Mouse (Mus musculus): ENCODE data around the gene Gcg.

The Gcg gene

DNA sequence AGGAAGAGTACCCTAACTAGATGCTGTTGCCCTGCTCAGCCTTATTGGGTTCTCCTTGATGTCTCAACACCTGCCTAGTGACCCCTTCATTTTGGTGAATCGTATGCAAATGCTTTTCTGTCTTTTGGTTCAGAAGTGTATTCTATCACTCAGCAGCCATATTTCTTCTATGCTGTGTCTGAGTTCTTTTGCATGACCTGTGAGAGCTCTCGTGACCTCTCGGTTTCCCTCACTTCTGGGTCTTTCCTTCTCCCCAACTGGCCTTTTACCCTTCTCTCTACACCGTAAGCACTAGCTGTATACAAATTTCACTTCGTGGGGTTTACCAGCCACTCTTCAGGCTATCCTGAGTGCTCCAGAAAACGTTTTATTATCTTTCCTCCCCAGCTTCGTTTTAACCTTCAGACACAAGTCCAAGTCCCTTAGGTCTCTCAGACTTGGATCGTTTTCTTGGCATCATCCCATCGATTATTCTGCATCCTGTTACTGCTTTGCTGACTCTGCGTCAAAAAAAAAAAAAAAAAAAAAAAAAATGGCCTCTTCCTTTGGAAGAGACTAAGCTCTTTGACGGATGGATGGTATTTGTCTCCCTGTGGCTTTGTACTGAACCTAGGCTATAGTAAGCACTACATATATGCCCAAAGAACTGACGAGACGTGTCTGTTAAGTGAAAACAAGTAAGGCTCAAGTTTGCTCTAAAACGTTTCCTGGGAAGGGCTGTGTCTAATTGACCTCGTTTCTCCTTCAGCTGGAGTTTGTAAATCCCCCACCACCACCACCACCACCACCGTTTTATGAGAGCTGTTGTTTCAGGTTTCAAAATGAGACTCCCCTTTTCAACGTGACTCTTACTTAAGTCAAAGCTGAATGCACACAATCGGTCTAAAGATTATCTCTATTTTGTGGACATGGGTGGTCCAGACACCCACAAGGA lies 23.9 kb downstream of the Gcg start:
- DNase-seq = no peak

- DNase-seq = peak; percentile 52
Observed at GRCm38 (mm10) chr2:62458070-62458469, 25.4 kb downstream of the Gcg start.

GRCm38 (mm10) chr2:62454991-62455390 lies 28.5 kb downstream of the Gcg start:
- no peak for DNase-seq

- no peak for DNase-seq
Observed at GRCm38 (mm10) chr2:62454033-62454432, 29.4 kb downstream of the Gcg start.

GRCm38 (mm10) chr2:62450364-62450763 lies 33.1 kb downstream of the Gcg start:
- no peak for DNase-seq

GRCm38 (mm10) chr2:62449692-62450346 lies 33.6 kb downstream of the Gcg start:
- DNase-seq = no peak

DNA sequence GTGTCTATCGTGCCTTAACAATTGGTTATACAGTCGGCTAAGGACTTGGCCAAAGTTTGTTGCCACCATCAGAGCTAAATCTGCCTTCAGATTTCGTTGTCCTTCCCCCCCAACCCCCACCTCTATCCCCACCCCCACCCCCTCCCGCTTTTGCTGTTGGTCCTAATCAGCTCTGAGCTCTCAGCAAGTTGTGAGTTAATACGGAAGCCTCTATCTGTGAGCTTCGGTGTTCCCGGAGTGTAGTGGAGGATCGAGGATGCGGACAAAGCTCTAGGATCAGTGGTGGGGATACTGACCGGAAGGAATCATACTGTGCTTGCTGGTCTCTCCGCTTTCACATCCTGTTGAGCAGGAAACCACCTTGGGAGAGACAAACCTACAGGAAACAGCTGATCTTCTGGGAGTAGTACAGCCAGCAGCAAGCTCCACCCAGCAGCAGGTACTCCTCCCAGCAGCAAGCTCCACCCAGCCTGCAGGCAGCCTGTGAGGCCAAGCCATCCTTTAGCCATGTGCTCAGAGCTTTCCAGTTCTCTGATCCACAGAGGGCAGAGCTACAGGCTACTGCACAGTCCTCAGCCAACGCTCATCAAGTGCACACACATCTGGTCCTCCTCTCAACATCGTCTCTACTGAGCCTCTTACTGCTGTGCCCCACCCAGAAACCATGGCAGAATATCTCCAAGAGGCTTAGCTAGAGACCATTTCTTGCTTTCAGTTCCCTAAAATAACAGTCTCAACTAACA lies 42.5 kb downstream of the Gcg start:
- DNase-seq = no peak

DNA sequence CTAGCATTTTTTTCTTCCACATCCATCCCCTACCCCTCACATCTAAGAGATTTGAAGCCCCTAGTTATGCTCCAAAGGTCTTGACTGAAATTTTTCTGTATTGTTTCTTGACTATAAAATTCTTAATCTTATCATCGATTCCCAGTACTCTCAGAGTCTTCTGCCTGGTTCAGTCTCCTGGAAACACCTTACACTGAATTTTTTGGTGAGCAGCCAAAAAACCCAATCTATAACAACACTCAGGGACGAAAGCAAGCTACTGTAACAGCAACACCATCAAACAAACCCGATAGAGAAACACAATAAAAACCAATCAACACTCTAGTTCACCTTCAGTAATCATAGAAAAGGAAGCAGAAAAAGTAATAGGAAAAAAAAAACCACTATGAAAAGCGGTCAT lies 43.4 kb downstream of the Gcg start:
- DNase-seq = no peak

GRCm38 (mm10) chr2:62431245-62431795 lies 52.1 kb downstream of the Gcg start:
- DNase-seq = no peak

GRCm38 (mm10) chr2:62425941-62426340 lies 57.5 kb downstream of the Gcg start:
- DNase-seq = no peak
